Mouse (Mus musculus) embryonic facial prominence, embryonic 11.5 days (tissue): ENCODE measurements around the gene Anapc11. TPM values are rescaled to one million over a fixed set of nuclear protein-coding genes. Genes with fewer than 3 reads are reported as not detected.

Source experiments
- ATAC-seq: fragments of 200-750 bp; cut with Nextera tagmentation; replicated peaks from 2 replicates; pipeline ENCODE4 v1.8.0; 2017; ENCODE audit warnings: low read depth; ENCODE audit not compliant: insufficient number of reproducible peaks, low FRiP score, low TSS enrichment
- DNase-seq: peaks from one replicate; pipeline ENCODE4 v3.0.0-alpha.2; 2015; ENCODE audit warnings: low spot score
- H3K27ac ChIP-seq: fragments of 300-500 bp; sonication (generic); replicated peaks from 2 replicates; pipeline ENCODE4 v1.5.1; 2014; ENCODE audit warnings: mild to moderate bottlenecking, low read depth, low read length, control low read depth
- H3K27me3 ChIP-seq: fragments of 300-500 bp; sonication (generic); 2 replicates; pipeline ENCODE4 v1.6.1; 2014; ENCODE audit warnings: mild to moderate bottlenecking, low read length, moderate library complexity, mixed read lengths; ENCODE audit not compliant: control insufficient read depth, insufficient read depth
- H3K36me3 ChIP-seq: fragments of 300-500 bp; sonication (generic); replicated peaks from 2 replicates; pipeline ENCODE4 v1.6.1; 2014; ENCODE audit warnings: low read depth, mild to moderate bottlenecking, low read length, moderate library complexity, mixed read lengths; ENCODE audit not compliant: control insufficient read depth, insufficient read depth
- H3K4me1 ChIP-seq: fragments of 300-500 bp; sonication (generic); 2 replicates; pipeline ENCODE4 v1.6.1; 2014; ENCODE audit warnings: low read length, mixed read lengths; ENCODE audit not compliant: control insufficient read depth, insufficient read depth
- H3K4me2 ChIP-seq: fragments of 300-500 bp; sonication (generic); 2 replicates; pipeline ENCODE4 v1.6.1; 2014; ENCODE audit warnings: low read depth, mild to moderate bottlenecking, control low read depth, low read length, moderate library complexity
- H3K4me3 ChIP-seq: fragments of 300-500 bp; sonication (generic); 2 replicates; pipeline ENCODE4 v1.5.1; 2014; ENCODE audit warnings: low read depth, low read length, control low read depth
- H3K9ac ChIP-seq: fragments of 300-500 bp; sonication (generic); replicated peaks from 2 replicates; pipeline ENCODE4 v1.6.1; 2014; ENCODE audit warnings: mild to moderate bottlenecking, control low read depth, low read length
- H3K9me3 ChIP-seq: fragments of 300-500 bp; sonication (generic); replicated peaks from 2 replicates; pipeline ENCODE4 v1.6.1; 2016; ENCODE audit warnings: mild to moderate bottlenecking, low read length, inconsistent platforms, mixed read lengths; ENCODE audit not compliant: control insufficient read depth
- WGBS: fragments of 180-500 bp; shearing (Covaris S2); extraction: QIAGEN DNeasy Blood & Tissue Kit; methylation state at CpG from one replicate; pipeline ENCODE4 v1.1.7; 2014; 5-methylcytosine and 5-hydroxymethylcytosine counted together
- polyA plus RNA-seq: library from polyadenylated mRNA; unstranded; fragments of >200 nt; fragmentation: Nextera tagmentation; extraction: Ambion mirVana; gene quantifications from 2 replicates; pipeline ENCODE4 v1.2.1, GENCODE M21; 2014

The Anapc11 gene
- polyA plus RNA-seq, 1 experiment from 2014 or later = 177 TPM

DNA sequence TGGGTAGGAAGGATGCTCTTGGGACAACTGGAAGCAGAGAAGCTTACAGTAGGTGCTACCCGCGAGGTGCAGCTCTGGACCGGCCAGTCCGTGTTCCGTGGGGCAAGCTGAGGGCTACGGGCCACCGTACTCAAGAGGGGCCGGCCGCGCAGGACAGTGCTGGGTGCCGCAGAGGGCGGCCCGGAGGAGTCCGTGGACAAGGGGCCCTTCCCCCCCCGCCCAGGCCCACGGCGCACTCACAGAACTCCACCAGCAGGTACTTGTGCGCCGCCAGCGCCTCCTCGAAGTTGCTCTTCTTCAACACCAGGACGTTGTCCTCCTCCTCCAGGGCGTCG is 25.8 kb upstream of the Anapc11 start:
- DNase-seq (no peak), ATAC-seq (peak; percentile 44; the same call in 1 of the 2 replicates)
- Histone ChIP-seq H3K9ac (peak overlapping the region; percentile 84), H3K27ac (peak overlapping the region; percentile 88; the same call in 1 of the 2 replicates), H3K36me3 (peaks cover 19% of the 10 kb centered on the region), H3K9me3 (no peaks in the 10 kb centered on the region), H3K27me3 (no peaks in the 10 kb centered on the region), H3K4me2 (peak overlapping the region; percentile 81), H3K4me1 (peaks cover 3% of the 10 kb centered on the region), H3K4me3 (peak overlapping the region; percentile 78)
- under 1% methylated on average over 23 of the region's 24 CpGs for WGBS

DNA sequence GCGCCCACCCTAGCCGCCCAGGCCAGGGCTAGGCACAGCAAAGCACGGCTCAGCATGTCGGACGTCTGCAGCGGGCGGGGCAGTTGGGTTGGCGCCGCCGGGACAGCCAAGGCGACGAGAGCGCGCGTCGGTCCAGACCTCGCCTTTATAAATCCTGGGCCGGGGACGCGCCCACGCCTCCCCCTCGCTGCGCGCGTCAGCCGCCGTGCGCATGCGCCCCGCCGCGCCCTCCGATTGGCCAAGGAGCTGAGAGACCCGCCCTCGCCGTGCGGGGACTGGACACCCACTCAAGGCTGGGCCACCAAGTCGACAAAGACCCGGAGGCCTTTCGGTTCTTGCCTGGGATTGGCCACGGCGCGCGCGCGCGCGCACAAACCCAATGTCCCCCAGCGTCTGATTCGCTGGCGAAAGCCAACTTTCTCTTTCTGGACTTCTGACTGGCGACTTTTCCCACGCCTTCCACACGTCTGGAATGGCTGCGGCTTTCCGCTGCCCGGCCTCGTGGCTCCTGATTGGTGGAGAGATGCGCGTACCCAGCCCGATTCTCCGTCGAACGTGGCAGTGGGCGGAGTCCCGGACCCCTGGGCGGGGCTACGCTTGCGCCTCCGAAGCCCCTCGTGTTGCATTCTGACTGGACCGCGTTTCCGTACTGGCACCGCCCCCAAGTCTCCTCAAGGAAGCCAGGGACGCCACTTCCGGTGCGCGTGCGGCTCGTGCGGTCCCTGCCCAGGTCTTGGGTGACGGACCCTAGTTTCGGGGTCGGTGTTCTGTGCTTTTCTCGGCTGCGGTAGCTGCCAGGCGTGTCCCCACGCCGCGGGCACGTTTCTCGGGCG is 25.3 kb upstream of the Anapc11 start, which contains the start of gene P4hb:
Gene P4hb, minus strand, starts transcription at position 502 of the 833 bp plus-strand sequence.
- DNase-seq = peak; percentile 100
- under 1% methylated on average over 93 of the region's 94 CpGs for WGBS
- Histone ChIP-seq H3K9ac (peak within 1 kb of the TSS; percentile 85), H3K4me2 (peak within 1 kb of the TSS; percentile 88), H3K9me3 (no peaks in the 10 kb centered on the region), H3K36me3 (peaks cover 18% of the 10 kb centered on the region), H3K4me1 (peaks cover 3% of the 10 kb centered on the region), H3K27ac (peak within 1 kb of the TSS; percentile 88), H3K4me3 (peak within 1 kb of the TSS; percentile 78), H3K27me3 (no peaks in the 10 kb centered on the region)
- ATAC-seq = peak; percentile 94

DNA sequence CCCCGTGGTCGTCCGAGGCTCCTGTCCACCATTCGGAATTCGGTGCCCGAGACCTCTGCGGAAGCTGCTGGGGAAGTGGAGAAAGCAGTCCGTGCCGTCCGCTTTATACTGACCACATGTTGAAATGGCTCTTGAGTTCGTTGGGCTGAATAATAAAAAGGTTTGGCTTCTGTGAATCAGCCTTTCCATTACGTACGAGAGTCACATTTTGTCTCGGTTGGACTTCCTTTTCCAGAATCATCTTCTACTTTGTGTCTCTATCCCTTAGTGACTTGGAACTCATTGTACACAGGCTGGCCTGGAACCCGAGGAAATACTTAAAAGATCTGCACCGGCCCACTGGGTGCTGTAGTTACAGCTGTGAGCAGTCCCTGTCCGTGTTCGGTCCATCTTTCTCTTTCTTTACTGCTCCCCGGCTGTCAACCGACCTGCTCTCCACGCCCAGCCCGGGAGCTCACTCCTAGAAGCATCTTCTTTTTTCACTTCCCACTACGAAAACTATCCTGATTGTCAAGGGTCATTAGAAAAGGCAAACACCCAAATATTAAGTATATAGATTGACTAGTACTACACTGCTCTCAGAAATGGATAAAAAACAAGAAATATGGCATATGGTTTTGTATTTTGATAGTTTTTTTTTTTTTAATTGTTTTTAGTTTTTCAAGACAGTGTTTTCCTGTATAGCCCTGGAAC is 24.5 kb upstream of the Anapc11 start:
- under 1% methylated on average over 23 of the region's 23 CpGs for whole genome bisulfite sequencing
- peak overlapping the region; percentile 85 for H3K9ac ChIP-seq
- H3K9me3 ChIP-seq = no peaks in the 10 kb centered on the region
- ATAC-seq = no peak
- H3K27ac ChIP-seq = peak overlapping the region; percentile 88
- H3K36me3 ChIP-seq = peaks cover 20% of the 10 kb centered on the region
- peak; percentile 19 for DNase-seq
- H3K4me1 ChIP-seq = peaks cover 3% of the 10 kb centered on the region
- H3K4me3 ChIP-seq = peak overlapping the region; percentile 78
- peak overlapping the region; percentile 88 for H3K4me2 ChIP-seq
- H3K27me3 ChIP-seq = no peaks in the 10 kb centered on the region

DNA sequence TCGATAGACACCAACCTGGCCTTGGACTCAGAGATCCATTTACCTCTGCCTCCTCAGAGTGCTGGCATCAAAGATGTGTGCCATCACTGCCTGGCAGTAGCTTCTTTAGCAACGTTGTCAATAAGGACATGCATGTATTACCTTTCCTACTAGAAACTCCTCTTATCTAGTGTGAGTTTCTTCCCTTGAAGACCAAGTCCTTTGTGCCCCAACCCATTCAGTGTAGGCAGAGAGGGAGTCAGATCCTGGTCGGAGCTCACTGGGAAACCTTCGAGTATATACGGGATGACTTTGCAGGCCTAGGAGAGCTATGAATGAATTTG is 24.0 kb upstream of the Anapc11 start:
- ATAC-seq = no peak

DNA sequence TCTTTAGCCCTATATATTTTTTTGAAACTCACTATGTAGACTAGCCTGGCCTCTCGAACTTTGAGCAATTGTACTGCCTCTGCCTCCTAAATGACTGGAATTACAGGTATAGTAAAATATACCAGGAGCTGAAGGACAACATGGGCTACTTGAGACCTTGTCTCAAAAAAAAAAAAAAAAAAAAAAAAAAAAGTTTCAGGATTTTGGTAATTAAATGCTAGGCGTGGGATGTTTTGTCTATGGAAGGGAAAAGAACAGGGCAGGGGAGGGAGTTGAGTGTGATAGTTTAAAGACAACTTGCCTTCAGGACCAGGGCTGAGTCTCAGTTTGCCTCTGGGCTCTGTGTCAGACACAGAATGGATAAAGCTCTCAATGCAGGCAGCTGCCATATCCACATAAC is 23.2 kb upstream of the Anapc11 start:
- H3K9ac ChIP-seq = peak overlapping the region; percentile 18; the same call in 1 of the 2 replicates
- H3K9me3 ChIP-seq = no peaks in the 10 kb centered on the region
- no peak for ATAC-seq
- H3K27me3 ChIP-seq = no peaks in the 10 kb centered on the region
- H3K27ac ChIP-seq = no peak overlapping the region
- 80% methylated on average over 2 of the region's 2 CpGs for WGBS
- H3K4me3 ChIP-seq = no peak overlapping the region
- no peak for DNase-seq
- no peak overlapping the region for H3K4me2 ChIP-seq
- peaks cover 25% of the 10 kb centered on the region for H3K36me3 ChIP-seq
- peaks cover 13% of the 10 kb centered on the region for H3K4me1 ChIP-seq

More for the DNA sequence above, 24.0 kb upstream of the Anapc11 start:
- no peak for DNase-seq
- WGBS = 41% methylated on average over 5 of the region's 5 CpGs
- peaks cover 7% of the 10 kb centered on the region for H3K4me1 ChIP-seq
- no peaks in the 10 kb centered on the region for H3K9me3 ChIP-seq
- H3K36me3 ChIP-seq = peaks cover 25% of the 10 kb centered on the region
- H3K9ac ChIP-seq = peak overlapping the region; percentile 39
- no peak overlapping the region for H3K27ac ChIP-seq
- H3K4me3 ChIP-seq = peak overlapping the region; percentile 78; the same call in 1 of the 2 replicates
- H3K27me3 ChIP-seq = no peaks in the 10 kb centered on the region
- peak overlapping the region; percentile 88 for H3K4me2 ChIP-seq

DNA sequence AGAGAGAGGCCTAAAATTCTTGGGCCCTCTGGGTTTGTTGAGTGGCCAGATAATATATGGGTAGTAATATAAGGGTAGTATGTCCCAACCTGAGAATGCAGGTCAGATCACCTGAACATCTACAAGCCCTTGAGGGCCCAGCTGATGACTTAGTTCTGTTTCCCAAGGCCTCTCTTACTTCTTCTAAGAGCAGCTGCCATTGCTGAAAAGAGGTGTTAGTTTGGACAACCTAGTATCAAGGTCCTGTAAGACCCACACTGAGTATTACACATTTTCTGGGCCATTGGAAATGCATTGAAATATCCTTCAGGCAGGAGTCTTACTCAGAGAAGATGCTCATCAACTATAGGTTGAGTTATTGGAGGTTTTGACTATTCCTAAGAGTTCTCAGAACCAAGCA is 22.3 kb upstream of the Anapc11 start:
- Histone ChIP-seq H3K27me3 (no peaks in the 10 kb centered on the region), H3K4me3 (no peak overlapping the region), H3K36me3 (peaks cover 18% of the 10 kb centered on the region), H3K27ac (no peak overlapping the region), H3K9me3 (no peaks in the 10 kb centered on the region), H3K9ac (no peak overlapping the region), H3K4me2 (no peak overlapping the region), H3K4me1 (peaks cover 17% of the 10 kb centered on the region)
- no peak for DNase-seq
- ATAC-seq = no peak

DNA sequence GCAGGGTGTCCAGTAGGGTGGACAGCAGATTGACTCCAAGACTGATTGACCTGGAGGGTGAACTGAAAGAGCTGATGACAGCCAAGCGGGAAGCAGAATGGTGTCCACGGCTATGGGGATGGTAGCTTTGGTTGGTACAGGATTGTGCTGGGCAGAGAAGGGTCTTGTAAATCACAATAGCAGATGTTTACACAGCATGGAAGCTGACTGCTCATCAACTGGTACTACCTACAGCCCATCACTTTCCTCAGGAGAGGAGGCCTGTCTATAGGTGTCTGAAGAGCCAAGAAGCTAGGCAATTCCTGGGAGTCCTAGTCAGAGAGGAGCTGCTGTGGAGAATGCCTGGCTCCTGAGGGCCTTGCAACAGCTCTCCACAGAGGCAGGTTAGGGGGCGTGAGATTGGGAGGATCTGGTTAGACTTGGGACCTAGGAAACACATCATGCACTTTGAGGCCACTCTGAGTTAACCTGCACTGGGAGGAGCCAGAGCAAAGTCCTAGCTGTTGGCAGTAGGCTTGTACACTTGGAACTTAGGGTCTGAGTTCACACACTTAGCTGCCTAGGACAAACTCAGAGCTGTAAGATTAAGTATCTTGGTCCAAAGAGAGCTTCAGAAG is 21.7 kb upstream of the Anapc11 start:
- DNase-seq (no peak), ATAC-seq (no peak)
- Histone ChIP-seq H3K36me3 (peaks cover 14% of the 10 kb centered on the region), H3K4me2 (no peak overlapping the region), H3K9ac (no peak overlapping the region), H3K27me3 (no peaks in the 10 kb centered on the region), H3K27ac (no peak overlapping the region), H3K9me3 (no peaks in the 10 kb centered on the region), H3K4me3 (no peak overlapping the region), H3K4me1 (peaks cover 14% of the 10 kb centered on the region)
- 82% methylated on average over 3 of the region's 3 CpGs for WGBS
